Mouse (Mus musculus): ENCODE measurements around the gene Klhl25.

- TF ChIP-seq POLR2A (IDR thresholded peaks at IDR 0.05; ENCODE audit: extremely low read depth, insufficient read depth, low read length) (no peak), CTCF (IDR thresholded peaks at IDR 0.05; ENCODE audit: low read depth, low read length) (no peak)
Observed at GRCm38 (mm10) chr7:75802887-75803286, 45.2 kb upstream of the Klhl25 start.
